In the genomic region with DNA sequence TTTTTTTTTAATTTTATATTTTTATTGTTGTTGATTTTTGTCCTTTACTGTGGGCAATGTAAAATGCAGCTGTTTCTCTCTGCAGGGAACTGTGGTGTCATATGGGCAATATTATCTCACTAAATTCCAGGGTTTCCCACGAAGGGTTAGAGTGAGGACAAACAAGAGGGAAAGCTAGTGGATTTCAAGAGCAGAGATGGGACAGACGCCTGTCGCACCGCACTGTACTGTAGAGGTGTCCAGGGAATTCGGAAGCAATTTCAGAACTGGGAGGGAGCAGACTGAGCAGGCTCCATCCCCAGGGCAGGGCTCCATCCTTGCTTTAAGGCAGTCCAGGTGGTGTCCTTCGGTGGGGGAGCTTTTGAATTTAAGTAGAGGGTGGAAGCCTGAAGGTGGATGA, we compare ENCODE assay signal across 8 mouse cellular contexts. TPM values are rescaled to one million over a fixed set of nuclear protein-coding genes. Genes with fewer than 3 reads are reported as not detected.
A peak's percentile ranks its signal among the peaks of the same experiment; 100 is the strongest.
DNase-seq lines count a peak whose midpoint lies in the region; ATAC-seq and TF ChIP-seq lines count a peak whose summit lies in the region.

No protein-coding gene starts in this region.

- DNase-seq in heart, adult 2 months, result peak; percentile 53 to 61
- no peak for DNase-seq in heart, adult 8-10 months (ENCODE audit: low spot score)
- peak; percentile 60 for DNase-seq in intestine, embryonic 14.5 days (ENCODE audit: low spot score)
- DNase-seq in layer of hippocampus, postnatal 25 days (ENCODE audit: extremely low spot score in 1 of 2, low spot score in 1 of 2), result no peak
- no peak for DNase-seq in c-Kit-positive CD71-positive TER-119-positive erythroid progenitor cells, embryonic 14.5 days (ENCODE audit: low spot score)

- intact Hi-C loops in heart, adult 2 months (cut with DNase I), result loop anchor here (1.0 kb wide), 1 partner anchor 43 kb away; no protein-coding TSS in a partner anchor

- TF ChIP-seq POLR2A in heart, adult 2 months (IDR thresholded peaks at IDR 0.05; ENCODE audit: insufficient read depth, low read depth, low read length), result no peak

- TF ChIP-seq CTCF in heart, adult 2 months (IDR thresholded peaks at IDR 0.05), result no peak

- peaks cover 1% of the 10 kb centered on the region; the same call in 1 of the 2 replicates for H3K79me2 ChIP-seq in heart, adult 2 months (replicated peaks; ENCODE audit: control insufficient read depth, insufficient read depth, low read length)

- peak overlapping the region; percentile 97 for H3K27ac ChIP-seq in heart, adult 2 months
- peak overlapping the region; percentile 91; the same call in 1 of the 2 replicates for H3K27ac ChIP-seq in intestine, embryonic 14.5 days (ENCODE audit: low read depth)
- H3K27ac ChIP-seq in lung, embryonic 15.5 days, result 0 out of 2 replicates have a peak overlapping the region, but pooled peaks have one; percentile 36
- no peak overlapping the region for H3K27ac ChIP-seq in stomach, embryonic 14.5 days (ENCODE audit: low read length)

- H3K9me3 ChIP-seq in erythroblast, embryonic 14.5 days (ENCODE audit: control insufficient read depth, low read length), result no peaks in the 10 kb centered on the region
- H3K9me3 ChIP-seq in intestine, embryonic 14.5 days (ENCODE audit: control insufficient read depth, low read length), result no peaks in the 10 kb centered on the region
- no peaks in the 10 kb centered on the region for H3K9me3 ChIP-seq in lung, embryonic 15.5 days
- H3K9me3 ChIP-seq in stomach, embryonic 14.5 days (ENCODE audit: control insufficient read depth, low read depth, low read length), result no peaks in the 10 kb centered on the region

- H3K36me3 ChIP-seq in heart, adult 2 months (ENCODE audit: control insufficient read depth, insufficient read depth, low read length), result peaks cover 27% of the 10 kb centered on the region
- no peaks in the 10 kb centered on the region; the same call in 1 of the 2 replicates for H3K36me3 ChIP-seq in erythroblast, embryonic 14.5 days (ENCODE audit: control insufficient read depth)
- peaks cover 6% of the 10 kb centered on the region; the same call in 1 of the 2 replicates for H3K36me3 ChIP-seq in intestine, embryonic 14.5 days (ENCODE audit: control insufficient read depth, insufficient read depth, low read length)
- peaks cover 6% of the 10 kb centered on the region; the same call in 1 of the 2 replicates for H3K36me3 ChIP-seq in lung, embryonic 15.5 days
- no peaks in the 10 kb centered on the region for H3K36me3 ChIP-seq in stomach, embryonic 14.5 days (ENCODE audit: control insufficient read depth, insufficient read depth, low read length)

- peaks cover 12% of the 10 kb centered on the region for H3K4me1 ChIP-seq in heart, adult 2 months (ENCODE audit: control insufficient read depth, insufficient read depth, low read length)
- peaks cover 5% of the 10 kb centered on the region for H3K4me1 ChIP-seq in erythroblast, embryonic 14.5 days (ENCODE audit: control insufficient read depth)
- H3K4me1 ChIP-seq in intestine, embryonic 14.5 days (replicated peaks; ENCODE audit: control insufficient read depth, insufficient read depth, low read length), result peaks cover 9% of the 10 kb centered on the region; the same call in 1 of the 2 replicates
- peaks cover 12% of the 10 kb centered on the region for H3K4me1 ChIP-seq in lung, embryonic 15.5 days
- peaks cover 15% of the 10 kb centered on the region; the same call in 1 of the 2 replicates for H3K4me1 ChIP-seq in stomach, embryonic 14.5 days (ENCODE audit: control insufficient read depth, insufficient read depth, low read length)

- peak overlapping the region; percentile 56 for H3K4me2 ChIP-seq in intestine, embryonic 14.5 days (ENCODE audit: low read length)
- peak overlapping the region; percentile 54 for H3K4me2 ChIP-seq in lung, embryonic 15.5 days
- H3K4me2 ChIP-seq in stomach, embryonic 14.5 days (replicated peaks; ENCODE audit: low read depth, low read length), result peak overlapping the region; percentile 46

- ATAC-seq in intestine, embryonic 14.5 days (replicated peaks; ENCODE audit: low FRiP score, low TSS enrichment, low read depth), result 0 out of 2 replicates have a peak, but pooled peaks have one; percentile 28
- ATAC-seq in lung, embryonic 15.5 days (ENCODE audit: borderline replicate concordance, extremely low read depth, low FRiP score, low TSS enrichment), result 0 out of 2 replicates have a peak, but pooled peaks have one; percentile 33
- peak; percentile 11; the same call in 1 of the 2 replicates for ATAC-seq in stomach, embryonic 14.5 days (ENCODE audit: insufficient number of reproducible peaks, insufficient read depth, low FRiP score, low read depth)

- WGBS in heart, adult 2 months, result 3% methylated on average over 6 of the region's 6 CpGs
- 27% methylated on average over 6 of the region's 6 CpGs for WGBS in intestine, embryonic 14.5 days
- WGBS in lung, embryonic 15.5 days, result 35% methylated on average over 6 of the region's 6 CpGs
- 44% methylated on average over 6 of the region's 6 CpGs for WGBS in stomach, embryonic 14.5 days

- TF ChIP-seq EP300 in heart, adult 2 months (IDR thresholded peaks at IDR 0.05; ENCODE audit: insufficient read depth, low read depth, low read length), result peak; percentile 45; the same call in 1 of the 2 replicates

- peak overlapping the region; percentile 74 for H3K9ac ChIP-seq in heart, adult 2 months (ENCODE audit: low read depth, low read length)
- H3K9ac ChIP-seq in intestine, embryonic 14.5 days (ENCODE audit: low read length), result peak overlapping the region; percentile 51
- H3K9ac ChIP-seq in lung, embryonic 15.5 days, result no peak overlapping the region
- H3K9ac ChIP-seq in stomach, embryonic 14.5 days (replicated peaks; ENCODE audit: low read depth, low read length), result 0 out of 2 replicates have a peak overlapping the region, but pooled peaks have one; percentile 14

- peak overlapping the region; percentile 62 for H3K4me3 ChIP-seq in heart, adult 2 months
- H3K4me3 ChIP-seq in erythroblast, embryonic 14.5 days (replicated peaks), result peak overlapping the region; percentile 60
- peak overlapping the region; percentile 42 for H3K4me3 ChIP-seq in intestine, embryonic 14.5 days (ENCODE audit: low read depth, low read length)
- H3K4me3 ChIP-seq in lung, embryonic 15.5 days, result peak overlapping the region; percentile 40
- peak overlapping the region; percentile 19 for H3K4me3 ChIP-seq in stomach, embryonic 14.5 days (ENCODE audit: low read depth, low read length)

- H3K27me3 ChIP-seq in heart, adult 2 months (ENCODE audit: control insufficient read depth, insufficient read depth, low read length), result no peaks in the 10 kb centered on the region
- H3K27me3 ChIP-seq in erythroblast, embryonic 14.5 days (ENCODE audit: control insufficient read depth), result no peaks in the 10 kb centered on the region
- H3K27me3 ChIP-seq in intestine, embryonic 14.5 days (replicated peaks; ENCODE audit: control insufficient read depth, insufficient read depth, low read length), result no peaks in the 10 kb centered on the region
- H3K27me3 ChIP-seq in lung, embryonic 15.5 days, result no peaks in the 10 kb centered on the region
- H3K27me3 ChIP-seq in stomach, embryonic 14.5 days (ENCODE audit: control insufficient read depth, insufficient read depth, low read length), result no peaks in the 10 kb centered on the region

RNA-seq across cellular contexts. Expression of a gene that starts 2.9 kb away (rescaled TPM):
- total RNA-seq in heart, adult 2 months (2021), result 100 to 1,000 TPM; 319 to 351 TPM
- polyA plus RNA-seq in heart, adult 2 months (2012; rRNA removed), result 166 and 233 TPM in 2 replicates
- 100 to 1,000 TPM; 281 to 334 (median 316) TPM for total RNA-seq in heart, adult 8-10 months (2022)
- 0.26 and 0.56 TPM in 2 replicates for polyA plus RNA-seq in erythroblast, embryonic 14.5 days (2012)
- polyA plus RNA-seq in intestine, embryonic 14.5 days (2014; fragmentation: Nextera tagmentation; extraction: Ambion mirVana), result 153 and 172 TPM in 2 replicates
- polyA plus RNA-seq in lung, embryonic 15.5 days (2015; fragmentation: Nextera tagmentation; extraction: Ambion mirVana), result 120 and 123 TPM in 2 replicates
- polyA plus RNA-seq in stomach, embryonic 14.5 days (2014; fragmentation: Nextera tagmentation; extraction: Ambion mirVana), result 152 and 177 TPM in 2 replicates
- 100 to 1,000 TPM; 290 to 344 TPM for total RNA-seq in layer of hippocampus, postnatal 25 days (2021)

RNA-seq across cellular contexts. Expression of a gene that starts 32.1 kb away (rescaled TPM):
- total RNA-seq in heart, adult 2 months (2021), result not detected
- 0.39 and 0.73 TPM in 2 replicates for polyA plus RNA-seq in heart, adult 2 months (2012; rRNA removed)
- under 1 TPM in 3 of 4 experiments, not detected in 1; 0.20 to 0.69 (median 0.38) TPM for total RNA-seq in heart, adult 8-10 months (2022)
- polyA plus RNA-seq in erythroblast, embryonic 14.5 days (2012), result not detected in 2 replicates
- 0.16 and 0.24 TPM in 2 replicates for polyA plus RNA-seq in intestine, embryonic 14.5 days (2014; fragmentation: Nextera tagmentation; extraction: Ambion mirVana)
- polyA plus RNA-seq in lung, embryonic 15.5 days (2015; fragmentation: Nextera tagmentation; extraction: Ambion mirVana), result 0.21 and 0.29 TPM in 2 replicates
- 0.22 and 0.98 TPM in 2 replicates for polyA plus RNA-seq in stomach, embryonic 14.5 days (2014; fragmentation: Nextera tagmentation; extraction: Ambion mirVana)
- total RNA-seq in layer of hippocampus, postnatal 25 days (2021), result not detected

Comparison
In these comparisons a context has a peak if more than half of its experiments do, and no peak if none do; other contexts are left out.
1. DNase-seq: peak in heart, adult 2 months (2 of 2) and intestine, embryonic 14.5 days (single experiment); none in heart, adult 8-10 months (single experiment), layer of hippocampus, postnatal 25 days (0 of 2) and c-Kit-positive CD71-positive TER-119-positive erythroid progenitor cells, embryonic 14.5 days (single experiment).
2. RNA of a gene that starts 2.9 kb away (polyA plus RNA-seq): 153 to 172 TPM in intestine, embryonic 14.5 days, 166 to 233 TPM in heart, adult 2 months, 152 to 177 TPM in stomach, embryonic 14.5 days and 120 to 123 TPM in lung, embryonic 15.5 days; 0.26 to 0.56 TPM in erythroblast, embryonic 14.5 days; every median in the first group is over 10 times any median in the second.
3. Peak in every context shown above with its lines, with median percentiles within 50 percentile points of each other: H3K4me3 ChIP-seq, ATAC-seq and H3K4me2 ChIP-seq.